Mouse (Mus musculus) gastrocnemius, adult 18-20 months (tissue): Measurements from ENCODE around the gene Copb1. TPM values are rescaled to one million over a fixed set of nuclear protein-coding genes. Genes with fewer than 3 reads are reported as not detected.
A peak's percentile ranks its signal among the peaks of the same experiment; 100 is the strongest.
"Not testable (repeated sequence)": the region's sequence is repeated elsewhere in the genome, so short reads cannot be mapped to it uniquely, and the experiment has no call there.

Source experiments
- DNase-seq: peaks from one replicate; pipeline ENCODE4 v3.0.0; 2021; ENCODE audit warnings: low spot score
- total RNA-seq, 2 experiments: library from RNA; stranded (reverse); gene quantifications; 2 replicates each; pipeline ENCODE4 v1.2.3; 2021

The Copb1 gene
- total RNA-seq, 2 experiments from 2014 or later, result 21.6 to 26.4 TPM

- DNase-seq, result no peak
Observed at GRCm38 (mm10) chr7:114226521-114226920, 28.0 kb downstream of the Copb1 start.

GRCm38 (mm10) chr7:114220433-114220832 is 34.1 kb downstream of the Copb1 start:
- DNase-seq, result no peak

GRCm38 (mm10) chr7:114216908-114217307 is 37.6 kb downstream of the Copb1 start:
- no peak for DNase-seq

- no peak for DNase-seq
Observed at GRCm38 (mm10) chr7:114214385-114214784, 40.1 kb downstream of the Copb1 start.

GRCm38 (mm10) chr7:114213537-114213936 is 41.0 kb downstream of the Copb1 start:
- DNase-seq, result peak; percentile 33

- DNase-seq, result no peak
Observed at GRCm38 (mm10) chr7:114210618-114211017, 43.9 kb downstream of the Copb1 start.

- DNase-seq, result no peak
Observed at GRCm38 (mm10) chr7:114209841-114210240, 44.7 kb downstream of the Copb1 start.

- no peak for DNase-seq
Observed at GRCm38 (mm10) chr7:114203491-114204359, 50.8 kb downstream of the Copb1 start.

- DNase-seq, result no peak
Observed at GRCm38 (mm10) chr7:114202972-114203404, 51.5 kb downstream of the Copb1 start.

GRCm38 (mm10) chr7:114200651-114201050 is 53.9 kb downstream of the Copb1 start:
- DNase-seq, result no peak

GRCm38 (mm10) chr7:114199428-114200110 is 54.9 kb downstream of the Copb1 start:
- DNase-seq, result peak; percentile 26

GRCm38 (mm10) chr7:114198252-114198651 is 56.3 kb downstream of the Copb1 start:
- no peak for DNase-seq

GRCm38 (mm10) chr7:114196588-114196987 is 57.9 kb downstream of the Copb1 start:
- DNase-seq, result not testable (repeated sequence)

GRCm38 (mm10) chr7:114194788-114195187 is 59.7 kb downstream of the Copb1 start:
- DNase-seq, result not testable (repeated sequence)

- no peak for DNase-seq
Observed at GRCm38 (mm10) chr7:114194224-114194623, 60.3 kb downstream of the Copb1 start.

- DNase-seq, result no peak
Observed at GRCm38 (mm10) chr7:114193284-114194067, 61.0 kb downstream of the Copb1 start.

GRCm38 (mm10) chr7:114192581-114192980 is 61.9 kb downstream of the Copb1 start:
- DNase-seq, result no peak

GRCm38 (mm10) chr7:114183416-114183815 is 71.1 kb downstream of the Copb1 start:
- no peak for DNase-seq

GRCm38 (mm10) chr7:114182708-114183107 is 71.8 kb downstream of the Copb1 start:
- DNase-seq, result no peak

- DNase-seq, result peak; percentile 84
Observed at GRCm38 (mm10) chr7:114181391-114181790, 73.1 kb downstream of the Copb1 start.

GRCm38 (mm10) chr7:114176588-114176987 is 77.9 kb downstream of the Copb1 start:
- DNase-seq, result no peak
